Mouse (Mus musculus) olfactory bulb, adult 2 months (tissue): ENCODE measurements around the gene Tmcc2.

ENCODE experiments used
- CTCF ChIP-seq: fragments of 200-500 bp; IDR thresholded peaks from 2 replicates; pipeline ENCODE4 v1.5.1; 2012; ENCODE audit warnings: low read depth, mild to moderate bottlenecking, low read length, moderate library complexity; ENCODE audit not compliant: insufficient read depth
- POLR2A ChIP-seq: fragments of 200-500 bp; IDR thresholded peaks from 2 replicates; pipeline ENCODE4 v1.6.1; 2012; ENCODE audit warnings: mild to moderate bottlenecking, low read depth, low read length, moderate library complexity; ENCODE audit not compliant: insufficient read depth

DNA sequence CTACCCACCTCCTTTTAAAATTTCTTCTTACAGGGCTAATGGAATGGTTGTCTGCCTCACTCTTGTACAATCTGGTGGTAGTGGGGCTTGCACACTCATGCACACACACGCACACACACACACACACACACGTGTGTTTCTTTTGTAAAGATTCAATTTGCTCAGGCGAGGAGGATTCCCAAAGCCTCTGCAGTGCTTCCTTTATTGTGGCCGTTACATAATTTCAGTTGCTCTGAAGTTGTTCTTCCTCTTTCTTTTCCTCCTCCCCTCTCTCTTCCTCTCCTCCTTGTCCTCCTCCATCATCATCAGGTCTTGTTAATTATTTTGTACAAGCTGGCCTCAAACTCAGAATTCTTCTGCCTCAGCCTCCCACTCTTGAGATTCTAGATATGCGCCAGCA lies 46.3 kb upstream of the Tmcc2 start:
- TF ChIP-seq CTCF (no peak), POLR2A (no peak)
